Mouse (Mus musculus): ENCODE data around the gene Ttll12. TPM values are rescaled to one million over a fixed set of nuclear protein-coding genes. Genes with fewer than 3 reads are reported as not detected.

Gene Ttll12
- total and polyA plus RNA-seq, 3 experiments = 21.9 to 40.0 (median 31.1) TPM

DNA sequence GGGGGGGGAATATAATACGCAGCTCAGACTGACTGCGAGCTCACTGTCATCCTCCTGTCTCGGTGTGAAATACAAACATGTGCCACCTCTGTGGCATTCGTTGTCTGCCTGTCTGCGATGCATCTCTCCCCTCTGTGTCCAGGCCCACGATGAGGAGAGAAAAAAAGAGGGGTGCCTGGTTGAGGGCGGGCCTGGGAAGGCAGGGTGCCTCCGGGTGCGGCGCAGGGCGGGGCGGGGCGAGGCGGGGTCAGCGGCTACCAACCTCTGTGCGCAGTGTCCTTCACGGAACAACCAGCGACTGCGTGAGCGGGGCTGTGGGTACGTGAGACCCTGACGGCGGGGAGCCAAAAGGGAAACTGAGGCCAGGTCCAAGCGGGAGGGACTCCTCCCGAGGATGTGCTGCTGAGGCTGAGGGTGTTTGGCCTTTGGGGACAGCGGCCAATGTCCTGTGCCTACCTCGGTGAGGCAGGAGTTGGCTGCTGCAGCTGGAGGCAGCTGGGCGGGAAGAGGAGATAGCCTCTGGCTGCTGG lies 31.6 kb downstream of the Ttll12 start, which contains the start of the genes Tspo and Mcat (continued):
- TF ChIP-seq JUN (IDR thresholded peaks at IDR 0.05; ENCODE audit: insufficient read depth, low read depth, low read length) (no peak), TCF12 (IDR thresholded peaks at IDR 0.05; ENCODE audit: low read depth, low read length) (no peak), POLR2AphosphoS2 (IDR thresholded peaks at IDR 0.05; ENCODE audit: low read depth, low read length) (no peak; the same call in 1 of the 2 replicates), MXI1 (IDR thresholded peaks at IDR 0.05; ENCODE audit: low read depth, low read length) (peak; percentile 63)

DNA sequence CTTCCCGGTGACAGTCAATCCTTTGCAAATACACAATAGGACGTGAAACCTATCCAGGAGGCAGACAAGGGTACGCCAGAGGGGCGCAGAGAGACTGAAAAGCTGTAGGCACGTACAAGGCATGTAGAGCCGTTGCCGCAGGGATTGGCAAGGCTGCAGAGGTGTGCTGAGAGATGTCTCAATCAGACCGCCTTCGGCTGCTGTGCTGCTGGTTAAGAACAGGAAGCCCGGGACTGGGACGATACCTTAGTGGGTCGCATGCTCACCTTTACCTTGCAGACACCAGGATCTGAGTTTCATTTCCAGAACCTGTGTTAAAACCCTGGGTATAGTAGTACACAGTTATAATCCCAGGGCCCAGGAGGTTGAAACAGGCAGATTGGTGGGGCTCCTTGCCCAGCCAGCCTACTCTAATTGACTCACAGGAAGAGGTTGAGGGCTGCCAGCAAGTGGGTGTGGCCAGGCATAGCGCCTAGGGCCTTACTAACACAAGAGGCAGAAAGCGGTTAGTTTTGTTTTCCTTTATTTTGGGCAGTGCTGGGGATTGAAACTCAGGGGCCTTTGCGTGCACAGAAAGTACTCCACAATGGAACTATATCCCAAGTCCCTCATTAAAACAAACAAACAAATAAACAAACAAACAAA lies 32.2 kb downstream of the Ttll12 start:
- in situ Hi-C loops (cut with MboI; ENCODE audit: low pct_ligation_motif_present, low pct_unique_long_range_greater_than_20kb, low sequenced_read_pairs) (no loop called here), dilution Hi-C loops (cut with MboI; ENCODE audit: extremely low pct_ligation_motif_present, extremely low pct_unique_long_range_greater_than_20kb, low sequenced_read_pairs) (no loop called here)
- no peaks in the 10 kb centered on the region for H3K27me3 ChIP-seq (replicated peaks)
- no peaks in the 10 kb centered on the region for H3K36me3 ChIP-seq (replicated peaks in 1 of 2; ENCODE audit: control insufficient read depth in 1 of 2, insufficient read depth in 1 of 2, low read length in 1 of 2)
- TF ChIP-seq TBP (conservative IDR thresholded peaks at IDR 0.05; ENCODE audit: low read depth, low read length) (peak; percentile 31; the same call in 1 of the 2 replicates), MEF2A (IDR thresholded peaks at IDR 0.05; ENCODE audit: borderline replicate concordance, low read depth, low read length) (no peak), NELFE (IDR thresholded peaks at IDR 0.05; ENCODE audit: low read depth, low read length) (no peak), POLR2A (IDR thresholded peaks at IDR 0.05; ENCODE audit: low read depth, low read length) (peak; percentile 57), MYC (IDR thresholded peaks at IDR 0.05; ENCODE audit: low read depth, low read length) (no peak), UBTF (IDR thresholded peaks at IDR 0.05; ENCODE audit: low read depth, low read length) (no peak), IRF4 (IDR thresholded peaks at IDR 0.05; ENCODE audit: low read depth, low read length) (no peak), JUN (IDR thresholded peaks at IDR 0.05; ENCODE audit: insufficient read depth, low read depth, low read length) (no peak), USF1 (IDR thresholded peaks at IDR 0.05; ENCODE audit: low read depth, low read length) (no peak), SMC3 (IDR thresholded peaks at IDR 0.05; ENCODE audit: low read depth, low read length) (no peak), ZMIZ1 (IDR thresholded peaks at IDR 0.05; ENCODE audit: low read depth, low read length) (no peak), ELF1 (IDR thresholded peaks at IDR 0.05; ENCODE audit: low read depth, low read length) (0 out of 2 replicates have a peak, but pooled peaks have one; percentile 30), MAZ (IDR thresholded peaks at IDR 0.05; ENCODE audit: low read depth, low read length) (no peak), POLR2AphosphoS2 (IDR thresholded peaks at IDR 0.05; ENCODE audit: low read depth, low read length) (no peak), RAD21 (IDR thresholded peaks at IDR 0.05; ENCODE audit: low read depth, low read length) (no peak), SIN3A (IDR thresholded peaks at IDR 0.05; ENCODE audit: low read length) (0 out of 2 replicates have a peak, but pooled peaks have one; percentile 20)
- peak overlapping the region; percentile 62 to 79 (median 78) for H3K4me3 ChIP-seq (replicated peaks in 1 of 3; ENCODE audit: low read depth in 2 of 3, low read length in 2 of 3, poor library complexity in 1 of 3)
- peak overlapping the region; percentile 93 for H3K4me2 ChIP-seq (ENCODE audit: insufficient read depth, low read depth, poor library complexity, severe bottlenecking)
- H3K79me2 ChIP-seq (replicated peaks; ENCODE audit: control insufficient read depth, extremely low read depth, insufficient read depth, poor library complexity, severe bottlenecking) = no peaks in the 10 kb centered on the region
- peak overlapping the region; percentile 47 for H3K27ac ChIP-seq (ENCODE audit: insufficient read depth, low read depth)
- H3K4me1 ChIP-seq (ENCODE audit: control insufficient read depth in 1 of 2, insufficient read depth in 2 of 2) = peaks cover 5 to 35% of the 10 kb centered on the region in 2 experiments
- peak overlapping the region; percentile 75 for H3K9ac ChIP-seq (ENCODE audit: insufficient read depth, low read depth)
- H3K9me3 ChIP-seq (replicated peaks; ENCODE audit: low read length) = no peaks in the 10 kb centered on the region
- peak; percentile 78 for DNase-seq (ENCODE audit: extremely low read depth)
